Mouse (Mus musculus) liver, adult 2 months (tissue): ENCODE measurements around the gene Nrip2.

Experiments
- CTCF ChIP-seq: fragments of 200-500 bp; IDR thresholded peaks from 2 replicates; pipeline ENCODE4 v1.5.1; 2011; ENCODE audit warnings: low read depth, low read length, control low read depth
- POLR2A ChIP-seq: fragments of 200-500 bp; IDR thresholded peaks from 2 replicates; pipeline ENCODE4 v1.6.1; 2011; ENCODE audit warnings: low read length, control low read depth; ENCODE audit not compliant: insufficient read depth; ENCODE audit errors: extremely low read depth

DNA sequence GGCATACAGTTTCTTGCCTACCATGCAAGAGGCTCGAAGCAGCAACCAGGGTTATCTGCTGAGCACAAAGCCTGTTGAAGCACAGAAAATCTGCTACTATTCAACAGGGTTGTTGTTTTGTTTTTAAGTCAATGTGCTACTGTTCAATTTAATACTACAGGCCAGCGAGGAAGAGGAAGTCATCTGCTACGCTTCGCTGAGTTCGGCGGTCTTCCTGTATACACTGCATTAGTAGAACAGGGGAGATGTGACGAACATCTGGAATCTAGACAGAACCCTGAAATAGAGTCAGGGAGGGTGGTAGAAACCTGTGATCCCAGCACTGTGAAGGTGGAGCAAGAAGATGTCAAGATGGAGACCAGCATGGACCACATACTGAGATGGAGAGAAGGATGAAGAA lies 15.3 kb upstream of the Nrip2 start:
- no peak for TF ChIP-seq POLR2A
- TF ChIP-seq CTCF: no peak
